Mouse (Mus musculus) neural tube, embryonic 11.5 days (tissue): ENCODE results near the gene Sumo3. TPM values are rescaled to one million over a fixed set of nuclear protein-coding genes. Genes with fewer than 3 reads are reported as not detected.

Experiments used
- ATAC-seq: fragments of 200-750 bp; cut with Nextera tagmentation; 2 replicates; pipeline ENCODE4 v1.8.0; 2017; ENCODE audit warnings: moderate number of reproducible peaks, mild to moderate bottlenecking, moderate TSS enrichment, moderate library complexity; ENCODE audit not compliant: insufficient read depth, low FRiP score, low TSS enrichment
- DNase-seq: peaks from one replicate; pipeline ENCODE4 v3.0.0-alpha.2; 2015; ENCODE audit warnings: low spot score
- H3K27ac ChIP-seq: fragments of 300-500 bp; sonication (generic); 2 replicates; pipeline ENCODE4 v1.5.1; 2014; ENCODE audit warnings: low read depth, mild to moderate bottlenecking, low read length
- H3K27me3 ChIP-seq: fragments of 300-500 bp; sonication (generic); 2 replicates; pipeline ENCODE4 v1.6.1; 2014; ENCODE audit warnings: mild to moderate bottlenecking, low read length, mixed read lengths; ENCODE audit not compliant: control insufficient read depth, insufficient read depth
- H3K36me3 ChIP-seq: fragments of 300-500 bp; sonication (generic); 2 replicates; pipeline ENCODE4 v1.6.1; 2014; ENCODE audit warnings: mild to moderate bottlenecking, low read length, moderate library complexity, mixed read lengths; ENCODE audit not compliant: control insufficient read depth, insufficient read depth
- H3K4me1 ChIP-seq: fragments of 300-500 bp; sonication (generic); 2 replicates; pipeline ENCODE4 v1.6.1; 2014; ENCODE audit warnings: low read length, mixed read lengths; ENCODE audit not compliant: control insufficient read depth, insufficient read depth
- H3K4me2 ChIP-seq: fragments of 300-500 bp; sonication (generic); 2 replicates; pipeline ENCODE4 v1.6.1; 2014; ENCODE audit warnings: low read depth, mild to moderate bottlenecking, moderate library complexity
- H3K4me3 ChIP-seq: fragments of 300-500 bp; sonication (generic); 2 replicates; pipeline ENCODE4 v1.5.1; 2014; ENCODE audit warnings: low read depth, low read length
- H3K9ac ChIP-seq: fragments of 300-500 bp; sonication (generic); 2 replicates; pipeline ENCODE4 v1.6.1; 2014; ENCODE audit warnings: mild to moderate bottlenecking, low read length
- H3K9me3 ChIP-seq: fragments of 300-500 bp; sonication (generic); 2 replicates; pipeline ENCODE4 v1.6.1; 2016; ENCODE audit warnings: low read length; ENCODE audit not compliant: control insufficient read depth
- WGBS: fragments of 180-500 bp; shearing (Covaris S2); extraction: QIAGEN DNeasy Blood & Tissue Kit; methylation state at CpG from one replicate; pipeline ENCODE4 v1.1.7; 2014; 5-methylcytosine and 5-hydroxymethylcytosine counted together
- polyA plus RNA-seq: library from polyadenylated mRNA; unstranded; fragments of >200 nt; fragmentation: Nextera tagmentation; extraction: Ambion mirVana; gene quantifications from 2 replicates; pipeline ENCODE4 v1.2.1, GENCODE M21; 2014

Gene Sumo3
- polyA plus RNA-seq, 1 experiment from 2014 or later = 346 TPM

DNA sequence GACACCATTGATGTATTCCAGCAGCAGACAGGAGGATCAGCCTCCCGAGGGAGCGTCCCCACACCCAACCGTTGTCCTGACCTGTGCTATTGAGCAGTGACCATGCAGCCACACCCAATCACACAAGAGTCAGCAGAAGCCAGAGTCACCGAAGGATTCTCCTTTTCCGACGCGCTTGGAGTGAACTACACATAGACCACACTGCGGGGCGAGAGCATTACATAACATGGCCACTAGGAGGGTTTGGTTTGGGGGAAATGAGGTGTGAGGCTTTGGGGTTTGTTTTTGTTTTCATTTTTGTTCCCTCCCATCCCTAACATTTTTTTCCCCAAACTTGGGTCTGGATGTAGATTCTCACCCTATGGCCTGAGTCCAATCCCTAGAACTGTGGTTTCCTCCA lies 10.3 kb downstream of the Sumo3 start:
- H3K27ac ChIP-seq = no peak overlapping the region
- no peak overlapping the region for H3K9ac ChIP-seq
- ATAC-seq = no peak
- no peak overlapping the region for H3K4me3 ChIP-seq
- H3K4me2 ChIP-seq = no peak overlapping the region
- 95% methylated on average over 9 of the region's 9 CpGs for WGBS
- no peaks in the 10 kb centered on the region for H3K9me3 ChIP-seq
- peaks cover 18% of the 10 kb centered on the region for H3K36me3 ChIP-seq
- DNase-seq = no peak
- H3K27me3 ChIP-seq = no peaks in the 10 kb centered on the region
- H3K4me1 ChIP-seq = no peaks in the 10 kb centered on the region

DNA sequence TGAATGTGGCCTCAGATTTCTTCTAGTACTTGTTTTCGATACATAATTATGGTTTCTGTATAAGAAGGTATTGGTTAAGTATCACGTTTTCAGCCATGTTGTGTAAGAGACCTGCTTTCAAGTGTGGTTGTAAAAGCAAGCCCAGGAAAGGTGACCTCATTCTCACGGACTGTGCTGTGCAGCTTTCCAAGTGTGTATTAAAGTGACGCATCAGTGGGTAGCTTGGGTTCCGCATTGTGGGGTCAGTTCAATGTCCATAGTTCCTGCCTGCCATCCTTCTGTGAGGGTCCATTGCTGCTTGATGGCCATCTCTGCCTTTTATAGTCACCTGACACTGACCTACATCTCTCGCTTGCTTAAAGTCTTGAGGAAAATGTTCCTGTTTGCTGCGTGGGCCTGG lies 11.0 kb downstream of the Sumo3 start:
- 94% methylated on average over 7 of the region's 7 CpGs for WGBS
- Histone ChIP-seq H3K27ac (no peak overlapping the region), H3K27me3 (no peaks in the 10 kb centered on the region), H3K4me3 (no peak overlapping the region), H3K4me1 (no peaks in the 10 kb centered on the region), H3K9me3 (no peaks in the 10 kb centered on the region), H3K9ac (no peak overlapping the region), H3K4me2 (no peak overlapping the region), H3K36me3 (peaks cover 18% of the 10 kb centered on the region)
- ATAC-seq = no peak
- no peak for DNase-seq

DNA sequence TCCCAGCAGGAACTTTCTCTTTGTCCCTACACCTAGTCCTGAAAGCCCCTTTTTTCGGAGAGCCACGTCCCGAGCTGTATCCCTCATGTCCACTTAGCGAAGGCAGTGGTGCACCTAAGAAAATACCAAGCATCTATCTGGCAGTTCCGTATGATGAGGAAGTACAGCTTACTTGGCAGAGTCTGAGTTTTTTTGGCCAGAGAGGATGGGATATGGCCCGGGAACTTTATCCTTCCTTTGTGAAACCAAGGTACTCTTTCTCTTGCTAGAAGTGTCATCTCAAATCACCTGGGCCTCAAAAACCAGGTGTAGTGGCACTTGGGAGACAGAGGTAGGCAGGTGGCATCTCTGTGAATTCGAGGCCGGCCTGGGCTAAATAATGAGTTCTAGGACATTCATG lies 15.6 kb downstream of the Sumo3 start:
- DNase-seq = no peak
- peak overlapping the region; percentile 70 for H3K27ac ChIP-seq
- H3K4me2 ChIP-seq = peak overlapping the region; percentile 62
- H3K36me3 ChIP-seq = peaks cover 2% of the 10 kb centered on the region; the same call in 1 of the 2 replicates
- H3K9ac ChIP-seq = peak overlapping the region; percentile 96
- H3K4me3 ChIP-seq = peak overlapping the region; percentile 96
- peaks cover 16% of the 10 kb centered on the region for H3K4me1 ChIP-seq
- ATAC-seq = no peak
- H3K9me3 ChIP-seq = no peaks in the 10 kb centered on the region
- no peaks in the 10 kb centered on the region for H3K27me3 ChIP-seq
- WGBS = 76% methylated on average over 8 of the region's 8 CpGs

DNA sequence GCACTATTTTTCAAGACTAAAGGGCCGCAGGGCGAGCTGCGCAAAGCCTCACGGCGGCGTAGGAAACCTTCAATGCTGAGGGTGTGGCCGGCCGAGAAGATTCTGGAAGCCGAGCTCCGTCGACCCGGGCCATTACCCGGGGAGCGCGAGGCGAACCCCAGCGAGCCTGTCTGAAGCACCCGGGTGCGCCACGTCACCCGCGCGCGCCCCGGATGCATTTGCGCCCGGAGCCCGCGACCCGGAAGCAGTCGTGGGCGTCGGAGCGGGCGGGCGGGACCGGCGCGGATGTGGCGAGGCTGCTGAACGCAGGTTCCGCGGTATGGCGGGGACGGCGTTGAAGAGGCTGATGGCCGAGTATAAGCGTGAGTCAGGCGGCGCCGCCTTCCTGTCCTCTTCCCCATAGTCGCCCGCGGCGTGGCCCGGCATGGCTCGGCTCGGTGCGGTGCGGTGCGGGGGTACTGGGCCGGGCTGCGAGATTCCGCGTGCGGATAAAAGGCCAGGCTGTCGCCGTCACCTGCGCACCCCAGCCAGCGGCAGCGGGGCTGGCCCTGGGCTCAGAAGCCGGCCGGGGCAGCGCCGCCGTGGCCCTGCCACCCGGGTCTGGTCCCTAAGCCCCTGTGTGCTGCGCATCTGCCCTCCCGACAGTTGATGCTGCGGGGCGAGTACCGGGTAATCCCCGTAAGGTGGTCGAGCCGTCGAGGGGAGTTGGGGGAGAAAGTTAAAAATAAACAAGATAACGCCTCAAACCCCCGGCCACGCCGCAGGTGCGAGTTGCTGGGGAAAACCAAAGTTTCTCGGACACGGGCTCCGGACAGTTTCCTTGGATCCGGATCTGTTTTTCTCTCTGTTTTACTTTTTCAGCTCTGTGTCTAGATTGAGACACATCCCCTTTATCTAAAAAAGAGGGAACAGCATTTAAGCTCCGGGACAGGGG lies 16.4 kb downstream of the Sumo3 start, which contains the start of gene Ube2g2:
Ube2g2 (plus strand) TSS at position 221 of the 934 bp plus-strand sequence.
- H3K4me1 ChIP-seq = peaks cover 16% of the 10 kb centered on the region
- H3K9ac ChIP-seq = peak within 1 kb of the TSS; percentile 96
- no peaks in the 10 kb centered on the region for H3K9me3 ChIP-seq
- peak within 1 kb of the TSS; percentile 70 for H3K27ac ChIP-seq
- H3K36me3 ChIP-seq = no peaks in the 10 kb centered on the region
- 1% methylated on average over 69 of the region's 96 CpGs for WGBS
- H3K27me3 ChIP-seq = no peaks in the 10 kb centered on the region
- peak within 1 kb of the TSS; percentile 96 for H3K4me3 ChIP-seq
- peak within 1 kb of the TSS; percentile 62 for H3K4me2 ChIP-seq
- ATAC-seq = peak; percentile 88
- peak; percentile 97 for DNase-seq

DNA sequence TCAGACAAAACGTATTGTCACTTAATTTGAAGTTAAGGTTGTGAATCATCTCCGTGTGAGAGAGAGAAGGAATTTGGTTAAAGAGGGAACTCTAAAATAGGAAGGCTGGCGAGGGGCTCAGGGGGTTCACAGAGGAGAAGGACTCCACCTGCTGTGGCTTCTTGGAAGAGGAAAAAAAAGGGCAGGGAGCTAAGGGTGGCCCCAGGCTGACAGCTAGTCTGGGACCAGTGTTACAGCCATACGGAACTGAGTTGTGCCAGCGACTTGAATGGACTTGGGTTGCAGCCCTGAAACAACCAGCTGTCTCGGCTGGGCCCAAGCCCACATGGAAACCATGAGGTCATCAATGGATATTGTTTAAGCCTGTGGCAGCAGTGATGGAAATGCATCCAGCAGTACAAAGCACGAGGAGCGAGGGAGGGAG lies 17.2 kb downstream of the Sumo3 start:
- H3K4me3 ChIP-seq = peak overlapping the region; percentile 96
- no peaks in the 10 kb centered on the region for H3K36me3 ChIP-seq
- H3K9ac ChIP-seq = peak overlapping the region; percentile 96
- H3K4me1 ChIP-seq = peaks cover 16% of the 10 kb centered on the region
- ATAC-seq (no peak), DNase-seq (peak; percentile 17)
- H3K27ac ChIP-seq = no peak overlapping the region
- WGBS = 9% methylated on average over 8 of the region's 8 CpGs
- no peaks in the 10 kb centered on the region for H3K27me3 ChIP-seq
- no peaks in the 10 kb centered on the region for H3K9me3 ChIP-seq
- peak overlapping the region; percentile 62 for H3K4me2 ChIP-seq

DNA sequence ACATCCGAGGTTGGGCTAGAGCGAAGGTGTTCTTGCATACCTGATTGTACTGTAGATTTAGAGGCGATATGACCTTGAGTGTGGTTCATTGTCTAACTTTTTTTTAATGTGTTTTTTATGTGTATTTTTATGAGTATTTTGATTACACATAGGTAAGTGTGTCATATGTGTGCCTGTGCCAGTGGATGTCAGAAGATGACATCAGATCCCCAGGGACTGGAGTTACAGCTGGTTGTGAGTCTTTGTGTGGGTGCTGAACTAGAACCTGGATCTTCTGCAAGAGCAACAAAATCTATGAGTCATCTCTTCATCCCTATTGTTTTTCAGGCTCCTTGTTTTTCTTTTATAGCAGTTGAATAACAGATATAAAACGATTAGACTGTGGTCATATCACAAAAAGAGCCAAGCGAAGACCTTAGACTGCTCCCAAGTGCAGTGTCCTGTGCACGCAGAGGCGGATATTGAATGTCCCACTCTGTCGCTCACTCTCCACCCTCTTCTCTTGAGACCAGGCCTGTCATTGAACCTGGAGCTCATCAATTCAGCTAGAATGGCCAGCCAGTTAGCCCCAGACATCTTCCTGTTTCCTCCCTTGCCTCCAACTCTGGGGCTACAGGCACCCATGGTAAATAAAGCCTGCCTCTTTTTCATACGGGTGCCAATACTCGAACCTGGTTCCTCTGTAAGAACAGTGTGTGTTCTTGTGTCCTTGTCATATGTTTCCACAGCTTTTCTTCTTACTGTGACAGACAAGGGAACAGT lies 17.9 kb downstream of the Sumo3 start:
- no peak overlapping the region; the same call in none of the 2 replicates for H3K9ac ChIP-seq
- no peak overlapping the region for H3K27ac ChIP-seq
- H3K27me3 ChIP-seq = no peaks in the 10 kb centered on the region
- peak overlapping the region; percentile 96; the same call in 1 of the 2 replicates for H3K4me3 ChIP-seq
- ATAC-seq (no peak), DNase-seq (no peak)
- H3K4me1 ChIP-seq = peaks cover 16% of the 10 kb centered on the region
- H3K36me3 ChIP-seq = no peaks in the 10 kb centered on the region
- no peaks in the 10 kb centered on the region for H3K9me3 ChIP-seq
- 93% methylated on average over 10 of the region's 10 CpGs for WGBS
- H3K4me2 ChIP-seq = peak overlapping the region; percentile 62

DNA sequence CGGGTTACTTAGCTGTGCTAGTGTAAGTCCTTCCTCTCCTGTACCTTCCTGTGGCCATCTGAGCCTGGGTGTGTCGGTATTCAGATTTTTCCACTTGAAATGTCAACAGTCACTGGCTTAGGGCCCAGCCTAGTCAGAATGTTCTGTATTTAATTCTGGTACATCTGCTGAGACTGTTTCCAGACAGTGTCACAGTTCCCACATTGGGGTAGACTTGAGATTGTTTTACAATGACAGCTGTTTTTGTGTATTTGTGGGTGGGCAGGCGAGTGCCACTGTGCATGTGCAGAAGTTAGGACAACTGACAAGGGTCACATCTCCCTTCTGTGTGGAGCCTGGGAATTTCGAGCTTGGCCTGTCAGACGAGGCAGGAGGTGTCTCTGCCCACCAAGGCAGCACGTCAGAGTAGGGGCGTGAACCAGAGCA lies 18.7 kb downstream of the Sumo3 start:
- Histone ChIP-seq H3K4me1 (peaks cover 16% of the 10 kb centered on the region), H3K4me3 (no peak overlapping the region), H3K9me3 (no peaks in the 10 kb centered on the region), H3K36me3 (no peaks in the 10 kb centered on the region), H3K9ac (no peak overlapping the region), H3K27ac (no peak overlapping the region), H3K27me3 (no peaks in the 10 kb centered on the region), H3K4me2 (no peak overlapping the region)
- no peak for DNase-seq
- no peak for ATAC-seq
- 84% methylated on average over 7 of the region's 7 CpGs for WGBS

DNA sequence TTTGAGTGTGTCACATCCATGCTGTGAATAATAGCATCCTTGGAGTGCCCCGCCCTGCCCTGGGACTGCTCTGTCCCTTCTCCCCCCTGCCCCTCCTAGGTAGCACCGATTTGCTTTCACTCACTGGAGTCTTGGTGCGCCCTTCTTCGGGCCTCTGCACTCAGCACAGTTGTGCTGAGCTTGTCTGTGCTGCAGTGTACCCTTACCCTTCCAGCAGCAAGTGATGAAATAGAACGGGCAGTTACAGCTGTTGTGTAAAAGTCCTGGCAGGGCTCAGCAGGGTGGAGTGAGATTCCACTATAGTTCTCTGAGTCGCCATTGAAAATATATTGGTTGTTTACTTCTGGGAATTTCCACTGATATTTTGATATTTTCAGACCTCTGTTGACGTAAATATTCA lies 20.1 kb downstream of the Sumo3 start:
- Histone ChIP-seq H3K27me3 (no peaks in the 10 kb centered on the region), H3K9ac (no peak overlapping the region), H3K27ac (no peak overlapping the region), H3K4me2 (no peak overlapping the region), H3K9me3 (no peaks in the 10 kb centered on the region), H3K36me3 (no peaks in the 10 kb centered on the region), H3K4me3 (no peak overlapping the region), H3K4me1 (peaks cover 16% of the 10 kb centered on the region)
- no peak for DNase-seq
- ATAC-seq = no peak
- WGBS = 81% methylated on average over 7 of the region's 7 CpGs
